Mouse (Mus musculus) lung, postnatal 0 days (tissue): ENCODE results near the gene Fgfr4. TPM values are rescaled to one million over a fixed set of nuclear protein-coding genes. Genes with fewer than 3 reads are reported as not detected.

Experiments
- ATAC-seq: fragments of 200-750 bp; cut with Nextera tagmentation; 2 replicates; pipeline ENCODE4 v1.8.0; 2017; ENCODE audit warnings: moderate library complexity
- DNase-seq: peaks from one replicate; pipeline ENCODE4 v3.0.0-alpha.2; 2016; ENCODE audit warnings: low spot score
- H3K27ac ChIP-seq: fragments of 300-500 bp; sonication (generic); 2 replicates; pipeline ENCODE4 v1.5.1; 2014; ENCODE audit warnings: antibody characterized with exemption, mild to moderate bottlenecking, low read length, mixed read lengths
- H3K27me3 ChIP-seq: fragments of 300-500 bp; sonication (generic); replicated peaks from 2 replicates; pipeline ENCODE4 v1.6.1; 2014; ENCODE audit warnings: low read length, mixed read lengths; ENCODE audit not compliant: insufficient read depth
- H3K36me3 ChIP-seq: fragments of 300-500 bp; sonication (generic); 2 replicates; pipeline ENCODE4 v1.6.1; 2014; ENCODE audit warnings: low read length, mixed read lengths; ENCODE audit not compliant: insufficient read depth
- H3K4me1 ChIP-seq: fragments of 300-500 bp; sonication (generic); 2 replicates; pipeline ENCODE4 v1.6.1; 2014; ENCODE audit warnings: antibody characterized with exemption, low read depth, low read length, mixed read lengths; ENCODE audit not compliant: insufficient read depth
- H3K4me2 ChIP-seq: fragments of 300-500 bp; sonication (generic); replicated peaks from 2 replicates; pipeline ENCODE4 v1.6.1; 2014; ENCODE audit warnings: low read depth, mild to moderate bottlenecking, low read length, moderate library complexity, mixed read lengths
- H3K4me3 ChIP-seq: fragments of 300-500 bp; sonication (generic); 2 replicates; pipeline ENCODE4 v1.5.1; 2014; ENCODE audit warnings: low read depth, low read length
- H3K9ac ChIP-seq: fragments of 300-500 bp; sonication (generic); replicated peaks from 2 replicates; pipeline ENCODE4 v1.6.1; 2014; ENCODE audit warnings: low read depth, mild to moderate bottlenecking
- H3K9me3 ChIP-seq: fragments of 300-500 bp; sonication (generic); 2 replicates; pipeline ENCODE4 v1.6.1; 2016; ENCODE audit warnings: low read length, mixed read lengths
- CTCF ChIP-seq: IDR thresholded peaks from 2 replicates; pipeline ENCODE4 v1.5.1; 2016; ENCODE audit warnings: antibody characterized with exemption, mild to moderate bottlenecking
- EP300 ChIP-seq: IDR thresholded peaks from 2 replicates; pipeline ENCODE4 v1.6.1; 2016; ENCODE audit warnings: antibody characterized with exemption, mild to moderate bottlenecking, control low read depth
- WGBS: fragments of 180-500 bp; shearing (Covaris S2); extraction: QIAGEN DNeasy Blood & Tissue Kit; methylation state at CpG from one replicate; pipeline ENCODE4 v1.1.7; 2014; 5-methylcytosine and 5-hydroxymethylcytosine counted together
- polyA plus RNA-seq: library from polyadenylated mRNA; unstranded; fragments of >200 nt; fragmentation: Nextera tagmentation; extraction: Ambion mirVana; gene quantifications from 2 replicates; pipeline ENCODE4 v1.2.1, GENCODE M21; 2015

Fgfr4 gene
- polyA plus RNA-seq, 1 experiment from 2014 or later: 18.9 TPM

- ATAC-seq (no peak), DNase-seq (no peak)
- WGBS: 79% methylated on average over 8 of the region's 8 CpGs
- Histone ChIP-seq H3K4me1 (peaks cover 6% of the 10 kb centered on the region; the same call in 1 of the 2 replicates), H3K4me3 (no peak overlapping the region), H3K27me3 (no peaks in the 10 kb centered on the region), H3K36me3 (no peaks in the 10 kb centered on the region), H3K27ac (no peak overlapping the region), H3K9ac (no peak overlapping the region), H3K4me2 (no peak overlapping the region), H3K9me3 (no peaks in the 10 kb centered on the region)
- TF ChIP-seq CTCF (no peak), EP300 (no peak)
Observed at GRCm38 (mm10) chr13:55107694-55108093, 44.7 kb upstream of the Fgfr4 start.

GRCm38 (mm10) chr13:55114375-55114774 is 38.1 kb upstream of the Fgfr4 start:
- H3K36me3 ChIP-seq: no peaks in the 10 kb centered on the region; the same call in 1 of the 2 replicates
- WGBS: 69% methylated on average over 6 of the region's 6 CpGs
- no peaks in the 10 kb centered on the region for H3K27me3 ChIP-seq
- DNase-seq (no peak), ATAC-seq (no peak)
- no peak overlapping the region for H3K9ac ChIP-seq
- no peaks in the 10 kb centered on the region for H3K9me3 ChIP-seq
- TF ChIP-seq CTCF (no peak), EP300 (no peak)
- no peak overlapping the region for H3K4me3 ChIP-seq
- H3K27ac ChIP-seq: no peak overlapping the region
- no peaks in the 10 kb centered on the region for H3K4me1 ChIP-seq
- no peak overlapping the region for H3K4me2 ChIP-seq

- no peak for TF ChIP-seq EP300
- no peak for TF ChIP-seq CTCF
- Histone ChIP-seq H3K27ac (no peak overlapping the region), H3K27me3 (no peaks in the 10 kb centered on the region), H3K9ac (no peak overlapping the region), H3K9me3 (no peaks in the 10 kb centered on the region), H3K4me3 (no peak overlapping the region), H3K4me2 (no peak overlapping the region), H3K4me1 (no peaks in the 10 kb centered on the region), H3K36me3 (0 out of 2 replicates have a peak, but pooled peaks cover 3% of the 10 kb centered on the region)
- whole genome bisulfite sequencing: 77% methylated on average over 6 of the region's 6 CpGs
- ATAC-seq (no peak), DNase-seq (no peak)
Observed at GRCm38 (mm10) chr13:55124903-55125302, 27.5 kb upstream of the Fgfr4 start.

- Histone ChIP-seq H3K36me3 (peaks cover 19% of the 10 kb centered on the region; the same call in 1 of the 2 replicates), H3K4me3 (no peak within 1 kb of the TSS), H3K4me2 (no peak within 1 kb of the TSS), H3K27ac (no peak within 1 kb of the TSS), H3K27me3 (no peaks in the 10 kb centered on the region), H3K9ac (no peak within 1 kb of the TSS), H3K9me3 (no peaks in the 10 kb centered on the region), H3K4me1 (no peaks in the 10 kb centered on the region)
- WGBS: 92% methylated on average over 2 of the region's 2 CpGs
- ATAC-seq (no peak), DNase-seq (no peak)
- TF ChIP-seq CTCF: no peak
Observed at GRCm38 (mm10) chr13:55133448-55133847, 19.0 kb upstream of the Fgfr4 start, which contains the start of gene Gm17617. Gm17617 (minus strand) TSS chr13:55133548.

- Histone ChIP-seq H3K9ac (no peak overlapping the region), H3K36me3 (peaks cover 17% of the 10 kb centered on the region; the same call in 1 of the 2 replicates), H3K4me1 (no peaks in the 10 kb centered on the region), H3K27me3 (no peaks in the 10 kb centered on the region), H3K9me3 (no peaks in the 10 kb centered on the region), H3K4me2 (no peak overlapping the region), H3K4me3 (no peak overlapping the region), H3K27ac (no peak overlapping the region)
- ATAC-seq: peak; percentile 55
- TF ChIP-seq EP300 (no peak), CTCF (peak; percentile 75)
- DNase-seq: peak; percentile 52
- WGBS: 5% methylated on average over 5 of the region's 5 CpGs
Observed at GRCm38 (mm10) chr13:55135382-55135781, 17.1 kb upstream of the Fgfr4 start.

- no peaks in the 10 kb centered on the region for H3K27me3 ChIP-seq
- WGBS: 73% methylated on average over 2 of the region's 2 CpGs
- DNase-seq: no peak
Observed at GRCm38 (mm10) chr13:55140271-55140670, 12.2 kb upstream of the Fgfr4 start.

GRCm38 (mm10) chr13:55153951-55154350 is 1.5 kb downstream of the Fgfr4 start:
- peak overlapping the region; percentile 36 for H3K4me2 ChIP-seq
- TF ChIP-seq EP300 (no peak), CTCF (no peak)
- H3K9ac ChIP-seq: no peak overlapping the region
- no peaks in the 10 kb centered on the region for H3K27me3 ChIP-seq
- no peaks in the 10 kb centered on the region for H3K9me3 ChIP-seq
- H3K4me1 ChIP-seq: no peaks in the 10 kb centered on the region
- no peak for ATAC-seq
- WGBS: 69% methylated on average over 5 of the region's 5 CpGs
- DNase-seq: no peak
- peak overlapping the region; percentile 35; the same call in 1 of the 2 replicates for H3K27ac ChIP-seq
- H3K4me3 ChIP-seq: no peak overlapping the region
- H3K36me3 ChIP-seq: no peaks in the 10 kb centered on the region

More at GRCm38 (mm10) chr13:55140271-55140670, 12.2 kb upstream of the Fgfr4 start:
- no peak overlapping the region for H3K9ac ChIP-seq
- H3K4me3 ChIP-seq: no peak overlapping the region
- no peak overlapping the region for H3K4me2 ChIP-seq
- ATAC-seq: no peak
- H3K27ac ChIP-seq: no peak overlapping the region
- H3K4me1 ChIP-seq: no peaks in the 10 kb centered on the region
- TF ChIP-seq EP300 (no peak), CTCF (no peak)
- no peaks in the 10 kb centered on the region for H3K9me3 ChIP-seq
- no peaks in the 10 kb centered on the region for H3K36me3 ChIP-seq
